Mouse (Mus musculus): ENCODE measurements around the gene Kitl. TPM values are rescaled to one million over a fixed set of nuclear protein-coding genes. Genes with fewer than 3 reads are reported as not detected.

Kitl gene
- polyA plus RNA-seq, 1 experiment from 2014 or later = 20.9 TPM

DNA sequence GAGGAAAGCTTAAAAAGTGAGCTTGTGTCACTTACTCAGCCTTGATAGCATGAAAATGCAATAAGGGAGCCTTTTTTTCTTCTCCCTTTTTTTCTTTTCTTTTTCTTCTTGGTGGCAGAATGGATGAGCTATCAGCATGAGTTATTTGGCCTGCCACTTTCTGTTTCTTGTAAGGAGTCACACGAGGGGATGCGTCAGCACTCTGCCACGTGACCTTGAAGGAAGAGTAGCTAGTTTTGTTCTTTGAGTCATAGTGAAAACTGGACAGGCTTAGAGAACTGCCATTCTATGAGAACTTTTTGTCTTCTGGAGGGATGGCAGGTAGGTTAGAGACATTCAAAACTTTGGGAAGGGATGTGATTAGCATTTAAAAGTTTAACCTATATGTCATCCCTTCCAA is 17.1 kb downstream of the Kitl start:
- ATAC-seq (ENCODE audit: low FRiP score) (no peak), DNase-seq (ENCODE audit: low spot score) (no peak)
- Histone ChIP-seq H3K4me1 (replicated peaks; ENCODE audit: control insufficient read depth, insufficient read depth, low read length) (no peaks in the 10 kb centered on the region), H3K36me3 (ENCODE audit: control insufficient read depth, insufficient read depth, low read length) (no peaks in the 10 kb centered on the region), H3K27ac (ENCODE audit: low read depth, low read length) (no peak overlapping the region), H3K9me3 (ENCODE audit: control insufficient read depth, low read length) (no peaks in the 10 kb centered on the region), H3K9ac (ENCODE audit: low read depth, low read length) (no peak overlapping the region), H3K4me3 (ENCODE audit: low read depth, low read length) (no peak overlapping the region), H3K4me2 (replicated peaks; ENCODE audit: low read depth, low read length) (no peak overlapping the region), H3K27me3 (ENCODE audit: control insufficient read depth, insufficient read depth, low read length) (no peaks in the 10 kb centered on the region)
- 53% methylated on average over 3 of the region's 3 CpGs for WGBS

DNA sequence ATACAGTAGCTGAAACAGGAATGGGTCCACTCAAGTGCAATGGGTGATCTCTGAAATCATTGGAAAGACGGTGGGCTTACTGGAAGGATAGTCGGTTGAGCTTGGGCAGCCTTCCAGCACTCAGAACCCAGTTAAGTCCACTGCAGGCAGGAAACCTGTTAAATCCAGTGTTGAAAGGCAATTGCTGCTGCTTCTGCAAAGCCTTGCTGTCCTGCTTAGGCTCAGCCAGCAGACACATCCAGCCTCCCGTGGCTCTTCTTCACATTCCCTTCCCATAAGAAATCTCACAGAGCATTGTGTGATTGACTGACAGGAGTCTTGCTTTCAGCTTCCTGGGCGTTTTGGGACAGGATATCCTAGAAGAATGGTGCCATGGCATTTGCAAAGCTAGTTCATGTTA is 20.6 kb downstream of the Kitl start:
- DNase-seq (ENCODE audit: low spot score) (no peak), ATAC-seq (ENCODE audit: low FRiP score) (no peak)
- H3K27ac ChIP-seq (ENCODE audit: low read depth, low read length) = no peak overlapping the region
- H3K4me3 ChIP-seq (ENCODE audit: low read depth, low read length) = no peak overlapping the region
- no peaks in the 10 kb centered on the region for H3K27me3 ChIP-seq (ENCODE audit: control insufficient read depth, insufficient read depth, low read length)
- H3K4me1 ChIP-seq (replicated peaks; ENCODE audit: control insufficient read depth, insufficient read depth, low read length) = no peaks in the 10 kb centered on the region
- no peak overlapping the region for H3K4me2 ChIP-seq (replicated peaks; ENCODE audit: low read depth, low read length)
- WGBS = 55% methylated on average over 4 of the region's 4 CpGs
- H3K9me3 ChIP-seq (ENCODE audit: control insufficient read depth, low read length) = no peaks in the 10 kb centered on the region
- no peak overlapping the region for H3K9ac ChIP-seq (ENCODE audit: low read depth, low read length)
- no peaks in the 10 kb centered on the region for H3K36me3 ChIP-seq (ENCODE audit: control insufficient read depth, insufficient read depth, low read length)

DNA sequence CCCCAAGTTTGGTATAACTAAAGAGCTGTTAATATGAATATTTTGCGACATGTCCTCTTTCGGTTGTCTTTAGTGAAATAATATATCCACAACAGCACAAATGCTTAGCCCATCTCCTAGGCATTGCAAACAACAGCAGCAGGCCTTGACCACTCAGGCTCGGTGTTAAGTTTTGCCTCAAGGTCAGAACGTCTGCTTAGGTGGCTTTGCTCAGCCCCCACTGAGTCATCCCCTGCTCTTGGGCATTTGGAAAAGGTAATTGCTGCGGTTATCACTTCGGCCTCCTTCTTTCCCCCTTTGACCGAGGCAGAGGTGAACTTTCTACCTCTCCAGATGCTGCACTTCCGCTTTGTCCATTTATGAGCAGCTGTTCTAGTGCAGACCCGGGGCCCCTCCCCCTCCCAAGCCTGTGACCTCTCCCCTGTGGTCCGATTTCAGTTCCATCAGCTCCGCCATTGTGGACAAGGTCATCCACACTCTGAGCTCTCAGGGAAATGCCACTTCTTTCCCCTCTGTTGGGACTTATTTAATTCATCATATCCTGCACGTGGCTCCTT is 23.0 kb downstream of the Kitl start:
- H3K9ac ChIP-seq (ENCODE audit: low read depth, low read length) = no peak overlapping the region
- no peak for DNase-seq (ENCODE audit: low spot score)
- no peak overlapping the region for H3K27ac ChIP-seq (ENCODE audit: low read depth, low read length)
- no peaks in the 10 kb centered on the region for H3K4me1 ChIP-seq (replicated peaks; ENCODE audit: control insufficient read depth, insufficient read depth, low read length)
- no peaks in the 10 kb centered on the region for H3K9me3 ChIP-seq (ENCODE audit: control insufficient read depth, low read length)
- no peak overlapping the region for H3K4me3 ChIP-seq (ENCODE audit: low read depth, low read length)
- H3K4me2 ChIP-seq (replicated peaks; ENCODE audit: low read depth, low read length) = no peak overlapping the region
- no peaks in the 10 kb centered on the region for H3K36me3 ChIP-seq (ENCODE audit: control insufficient read depth, insufficient read depth, low read length)
- no peaks in the 10 kb centered on the region for H3K27me3 ChIP-seq (ENCODE audit: control insufficient read depth, insufficient read depth, low read length)
- ATAC-seq (ENCODE audit: low FRiP score) = no peak
- WGBS = 67% methylated on average over 12 of the region's 12 CpGs

DNA sequence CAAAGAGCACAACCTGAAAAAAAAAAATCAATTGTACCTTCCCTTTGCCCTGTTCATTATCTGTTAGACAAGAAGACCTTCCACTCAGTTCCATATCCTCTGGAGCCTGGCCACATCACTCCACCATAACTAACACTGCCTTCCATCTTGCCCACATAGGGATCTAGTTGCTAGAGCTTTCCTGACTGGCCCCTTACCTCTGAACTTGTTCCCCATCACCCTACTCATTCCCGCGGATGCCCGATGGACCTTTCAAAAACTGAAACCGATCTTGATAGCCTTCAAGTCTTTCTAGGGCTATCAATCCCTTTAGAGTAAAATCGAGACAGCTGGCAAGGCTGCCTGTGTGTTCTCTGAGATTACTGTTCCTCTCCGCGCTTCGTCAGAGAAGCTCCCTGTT is 23.6 kb downstream of the Kitl start:
- Histone ChIP-seq H3K4me1 (replicated peaks; ENCODE audit: control insufficient read depth, insufficient read depth, low read length) (no peaks in the 10 kb centered on the region), H3K4me2 (replicated peaks; ENCODE audit: low read depth, low read length) (no peak overlapping the region), H3K4me3 (ENCODE audit: low read depth, low read length) (no peak overlapping the region), H3K9me3 (ENCODE audit: control insufficient read depth, low read length) (no peaks in the 10 kb centered on the region), H3K27ac (ENCODE audit: low read depth, low read length) (no peak overlapping the region), H3K9ac (ENCODE audit: low read depth, low read length) (no peak overlapping the region), H3K27me3 (ENCODE audit: control insufficient read depth, insufficient read depth, low read length) (no peaks in the 10 kb centered on the region), H3K36me3 (ENCODE audit: control insufficient read depth, insufficient read depth, low read length) (no peaks in the 10 kb centered on the region)
- WGBS = 87% methylated on average over 8 of the region's 8 CpGs
- ATAC-seq (ENCODE audit: low FRiP score) (no peak), DNase-seq (ENCODE audit: low spot score) (no peak)

DNA sequence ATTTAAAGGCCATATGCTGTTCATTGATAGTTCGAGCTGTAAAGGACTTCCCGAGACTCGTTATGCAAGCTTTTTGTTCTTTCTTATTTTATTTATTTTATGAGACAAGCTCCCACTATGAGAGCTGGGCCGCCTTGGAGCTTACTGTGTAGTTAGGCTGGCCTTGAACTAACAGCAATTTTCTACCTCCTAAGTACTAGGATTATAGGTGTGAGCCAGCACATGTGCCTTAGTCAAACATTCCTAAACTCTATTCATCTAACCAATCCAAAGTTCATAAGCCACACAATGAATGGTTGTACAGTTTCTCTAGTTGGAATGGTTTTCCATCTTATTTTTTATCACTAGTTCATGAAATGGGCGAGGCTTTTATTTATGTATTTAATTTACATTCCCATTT is 28.3 kb downstream of the Kitl start:
- no peak overlapping the region for H3K4me3 ChIP-seq (ENCODE audit: low read depth, low read length)
- ATAC-seq (ENCODE audit: low FRiP score) = no peak
- H3K4me1 ChIP-seq (replicated peaks; ENCODE audit: control insufficient read depth, insufficient read depth, low read length) = no peaks in the 10 kb centered on the region
- no peak overlapping the region for H3K9ac ChIP-seq (ENCODE audit: low read depth, low read length)
- H3K36me3 ChIP-seq (ENCODE audit: control insufficient read depth, insufficient read depth, low read length) = no peaks in the 10 kb centered on the region
- no peak overlapping the region for H3K4me2 ChIP-seq (replicated peaks; ENCODE audit: low read depth, low read length)
- 92% methylated on average over 5 of the region's 5 CpGs for WGBS
- H3K27me3 ChIP-seq (ENCODE audit: control insufficient read depth, insufficient read depth, low read length) = no peaks in the 10 kb centered on the region
- DNase-seq (ENCODE audit: low spot score) = no peak
- no peaks in the 10 kb centered on the region for H3K9me3 ChIP-seq (ENCODE audit: control insufficient read depth, low read length)
- no peak overlapping the region for H3K27ac ChIP-seq (ENCODE audit: low read depth, low read length)

DNA sequence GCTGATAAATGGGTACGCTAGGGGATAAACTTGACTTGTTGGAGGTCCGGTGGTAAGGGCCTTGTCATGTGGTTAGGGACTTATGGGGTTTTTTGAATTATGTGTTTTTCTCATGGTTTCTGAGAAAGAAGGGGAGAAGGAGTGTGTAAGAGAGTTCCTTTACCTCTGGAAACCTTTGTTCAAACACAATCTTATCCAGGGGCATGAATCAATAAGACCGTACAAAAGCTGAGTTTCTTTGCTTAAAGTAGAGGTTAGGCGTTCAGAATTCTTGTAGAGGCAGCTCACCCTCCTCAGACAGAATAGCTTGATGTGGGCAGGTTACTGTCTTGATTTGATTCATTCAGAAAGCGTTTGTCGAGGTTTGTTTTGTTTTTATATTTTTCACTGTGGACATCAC is 28.7 kb downstream of the Kitl start:
- ATAC-seq (ENCODE audit: low FRiP score) = no peak
- no peaks in the 10 kb centered on the region for H3K4me1 ChIP-seq (replicated peaks; ENCODE audit: control insufficient read depth, insufficient read depth, low read length)
- no peaks in the 10 kb centered on the region for H3K9me3 ChIP-seq (ENCODE audit: control insufficient read depth, low read length)
- H3K27me3 ChIP-seq (ENCODE audit: control insufficient read depth, insufficient read depth, low read length) = no peaks in the 10 kb centered on the region
- H3K4me3 ChIP-seq (ENCODE audit: low read depth, low read length) = no peak overlapping the region
- H3K36me3 ChIP-seq (ENCODE audit: control insufficient read depth, insufficient read depth, low read length) = no peaks in the 10 kb centered on the region
- no peak overlapping the region for H3K9ac ChIP-seq (ENCODE audit: low read depth, low read length)
- 94% methylated on average over 6 of the region's 6 CpGs for WGBS
- no peak overlapping the region for H3K27ac ChIP-seq (ENCODE audit: low read depth, low read length)
- DNase-seq (ENCODE audit: low spot score) = no peak
- H3K4me2 ChIP-seq (replicated peaks; ENCODE audit: low read depth, low read length) = no peak overlapping the region

DNA sequence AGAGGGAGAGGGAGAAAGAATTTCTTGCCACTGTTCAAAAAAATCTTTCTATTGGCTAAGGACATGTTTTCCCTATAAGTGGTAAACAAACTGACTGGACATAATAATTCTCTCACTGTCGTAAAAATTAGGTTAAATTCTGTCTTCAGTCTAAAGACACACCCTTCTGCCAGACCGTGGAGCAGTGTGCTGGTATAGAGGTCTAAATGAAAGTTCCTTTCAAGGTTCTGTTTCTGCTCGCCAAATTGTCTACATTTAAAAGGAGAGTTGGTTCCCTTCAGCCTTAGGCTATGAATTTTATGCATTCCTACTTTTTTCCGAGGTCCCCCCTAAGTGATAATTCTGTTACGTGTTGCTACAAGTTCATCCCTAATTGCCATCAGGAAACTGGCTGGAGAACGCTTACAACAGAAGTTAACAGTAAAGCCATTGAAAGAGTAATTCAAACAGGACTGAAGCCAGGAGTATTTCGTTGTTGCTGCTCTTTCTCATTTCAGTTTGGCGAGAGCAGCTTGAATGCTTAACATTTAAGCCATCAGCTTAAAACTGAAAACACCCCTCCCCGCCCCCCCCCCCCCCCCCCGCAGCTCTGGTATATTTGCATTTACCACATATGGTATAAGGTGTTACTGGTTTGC is 35.8 kb downstream of the Kitl start:
- WGBS = 57% methylated on average over 10 of the region's 10 CpGs
- Histone ChIP-seq H3K27me3 (ENCODE audit: control insufficient read depth, insufficient read depth, low read length) (no peaks in the 10 kb centered on the region), H3K27ac (ENCODE audit: low read depth, low read length) (no peak overlapping the region), H3K9me3 (ENCODE audit: control insufficient read depth, low read length) (no peaks in the 10 kb centered on the region), H3K4me1 (replicated peaks; ENCODE audit: control insufficient read depth, insufficient read depth, low read length) (no peaks in the 10 kb centered on the region), H3K4me2 (replicated peaks; ENCODE audit: low read depth, low read length) (no peak overlapping the region), H3K4me3 (ENCODE audit: low read depth, low read length) (no peak overlapping the region), H3K9ac (ENCODE audit: low read depth, low read length) (no peak overlapping the region), H3K36me3 (ENCODE audit: control insufficient read depth, insufficient read depth, low read length) (no peaks in the 10 kb centered on the region)
- no peak for DNase-seq (ENCODE audit: low spot score)
- no peak for ATAC-seq (ENCODE audit: low FRiP score)

DNA sequence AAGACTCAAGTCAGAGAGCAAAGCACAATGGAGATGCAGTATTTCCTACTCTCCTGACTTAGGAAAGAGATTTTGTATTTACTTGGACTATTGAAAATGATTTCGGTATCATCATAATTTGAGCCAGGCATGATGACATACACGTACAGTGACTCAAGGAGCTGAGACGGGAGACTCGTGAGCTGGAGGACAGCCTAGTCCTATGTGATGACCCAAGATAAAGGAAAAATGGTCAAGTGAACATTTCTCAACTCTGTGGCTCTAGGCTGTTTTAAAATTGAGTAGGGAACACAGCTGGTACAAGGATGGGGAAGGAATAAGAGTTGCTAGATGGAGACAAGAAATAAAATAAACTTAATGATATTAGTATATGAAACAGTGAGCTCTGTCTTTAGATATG is 37.0 kb downstream of the Kitl start:
- Histone ChIP-seq H3K27me3 (ENCODE audit: control insufficient read depth, insufficient read depth, low read length) (no peaks in the 10 kb centered on the region), H3K4me2 (replicated peaks; ENCODE audit: low read depth, low read length) (no peak overlapping the region), H3K36me3 (ENCODE audit: control insufficient read depth, insufficient read depth, low read length) (no peaks in the 10 kb centered on the region), H3K9ac (ENCODE audit: low read depth, low read length) (no peak overlapping the region), H3K9me3 (ENCODE audit: control insufficient read depth, low read length) (no peaks in the 10 kb centered on the region), H3K27ac (ENCODE audit: low read depth, low read length) (no peak overlapping the region), H3K4me1 (replicated peaks; ENCODE audit: control insufficient read depth, insufficient read depth, low read length) (no peaks in the 10 kb centered on the region), H3K4me3 (ENCODE audit: low read depth, low read length) (no peak overlapping the region)
- WGBS = 95% methylated on average over 4 of the region's 4 CpGs
- no peak for ATAC-seq (ENCODE audit: low FRiP score)
- DNase-seq (ENCODE audit: low spot score) = no peak

DNA sequence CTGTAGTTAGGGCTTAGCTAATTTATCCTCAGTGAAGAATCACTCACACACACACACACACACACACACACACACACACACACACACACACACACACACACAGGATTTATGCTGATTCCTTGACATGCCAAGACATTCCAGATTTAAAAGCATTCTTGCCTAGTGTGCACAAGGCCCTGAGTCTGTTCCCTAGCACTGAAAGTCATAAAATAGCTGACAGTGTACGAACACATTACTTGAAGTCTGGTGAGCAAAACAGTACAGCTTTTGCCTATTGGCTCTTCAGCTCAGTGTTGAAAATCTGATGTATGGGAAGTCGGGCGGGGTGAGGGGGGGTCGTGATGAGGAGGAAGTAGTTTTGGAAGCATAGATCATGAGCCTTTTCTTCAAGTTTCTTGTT is 37.5 kb downstream of the Kitl start:
- Histone ChIP-seq H3K4me1 (replicated peaks; ENCODE audit: control insufficient read depth, insufficient read depth, low read length) (no peaks in the 10 kb centered on the region), H3K9ac (ENCODE audit: low read depth, low read length) (no peak overlapping the region), H3K4me2 (replicated peaks; ENCODE audit: low read depth, low read length) (no peak overlapping the region), H3K27ac (ENCODE audit: low read depth, low read length) (no peak overlapping the region), H3K4me3 (ENCODE audit: low read depth, low read length) (no peak overlapping the region), H3K9me3 (ENCODE audit: control insufficient read depth, low read length) (no peaks in the 10 kb centered on the region), H3K27me3 (ENCODE audit: control insufficient read depth, insufficient read depth, low read length) (no peaks in the 10 kb centered on the region), H3K36me3 (ENCODE audit: control insufficient read depth, insufficient read depth, low read length) (no peaks in the 10 kb centered on the region)
- ATAC-seq (ENCODE audit: low FRiP score) (no peak), DNase-seq (ENCODE audit: low spot score) (no peak)
- 87% methylated on average over 4 of the region's 4 CpGs for WGBS

Data from hindbrain, embryonic 11.5 days (tissue).